Mouse (Mus musculus): ENCODE results near the gene Gm4763. TPM values are rescaled to one million over a fixed set of nuclear protein-coding genes. Genes with fewer than 3 reads are reported as not detected.

Gene Gm4763
- not detected for polyA plus RNA-seq (2014; fragmentation: Illumina TruSeq; extraction: RNeasy Lipid Tissue Mini Kit (QIAGEN cat#74804); ENCODE audit: low replicate concordance)

GRCm38 (mm10) chr7:24726808-24727207 lies at the start of gene Gm4763:
Gene Gm4763 (minus strand): TSS chr7:24726908.

GRCm38 (mm10) chr7:24760211-24760610 lies 33.5 kb upstream of the Gm4763 start, which contains the start of gene Cd177:
Gene Cd177 (minus strand): TSS chr7:24760311.

GRCm38 (mm10) chr7:24708832-24709292 lies 17.8 kb downstream of the Gm4763 start, which contains the start of gene BC049730:
Gene BC049730 (plus strand): TSS chr7:24709242.

GRCm38 (mm10) chr7:24676575-24676974 lies 50.1 kb downstream of the Gm4763 start, which contains the start of gene Tex101:
Gene Tex101 (minus strand): TSS chr7:24676675.

Other genes with a start within 250 kb of the Gm4763 start
- not detected for gene Cadm4, start 244.9 kb downstream of the Gm4763 start, polyA plus RNA-seq (2014; fragmentation: Illumina TruSeq; extraction: RNeasy Lipid Tissue Mini Kit (QIAGEN cat#74804); ENCODE audit: low replicate concordance)
- gene Zfp428, start 219.9 kb downstream of the Gm4763 start, polyA plus RNA-seq (2014; fragmentation: Illumina TruSeq; extraction: RNeasy Lipid Tissue Mini Kit (QIAGEN cat#74804); ENCODE audit: low replicate concordance): not detected
- not detected for gene AC161166.1, start 214.5 kb downstream of the Gm4763 start, polyA plus RNA-seq (2014; fragmentation: Illumina TruSeq; extraction: RNeasy Lipid Tissue Mini Kit (QIAGEN cat#74804); ENCODE audit: low replicate concordance)
- 4.3 TPM for gene Irgq, start 196.2 kb downstream of the Gm4763 start, polyA plus RNA-seq (2014; fragmentation: Illumina TruSeq; extraction: RNeasy Lipid Tissue Mini Kit (QIAGEN cat#74804); ENCODE audit: low replicate concordance)
- not detected for gene Pinlyp, start 180.8 kb downstream of the Gm4763 start, polyA plus RNA-seq (2014; fragmentation: Illumina TruSeq; extraction: RNeasy Lipid Tissue Mini Kit (QIAGEN cat#74804); ENCODE audit: low replicate concordance)
- gene Xrcc1, start 180.6 kb downstream of the Gm4763 start, polyA plus RNA-seq (2014; fragmentation: Illumina TruSeq; extraction: RNeasy Lipid Tissue Mini Kit (QIAGEN cat#74804); ENCODE audit: low replicate concordance): 1.2 TPM
- 0.48 TPM for gene Ethe1, start 139.4 kb downstream of the Gm4763 start, polyA plus RNA-seq (2014; fragmentation: Illumina TruSeq; extraction: RNeasy Lipid Tissue Mini Kit (QIAGEN cat#74804); ENCODE audit: low replicate concordance)
- not detected for gene Zfp575, start 139.3 kb downstream of the Gm4763 start, polyA plus RNA-seq (2014; fragmentation: Illumina TruSeq; extraction: RNeasy Lipid Tissue Mini Kit (QIAGEN cat#74804); ENCODE audit: low replicate concordance)
- gene Phldb3, start 116.1 kb downstream of the Gm4763 start, polyA plus RNA-seq (2014; fragmentation: Illumina TruSeq; extraction: RNeasy Lipid Tissue Mini Kit (QIAGEN cat#74804); ENCODE audit: low replicate concordance): not detected
- gene Lypd3, start 90.4 kb downstream of the Gm4763 start, polyA plus RNA-seq (2014; fragmentation: Illumina TruSeq; extraction: RNeasy Lipid Tissue Mini Kit (QIAGEN cat#74804); ENCODE audit: low replicate concordance): not detected
- gene Tex101, start 50.2 kb downstream of the Gm4763 start, polyA plus RNA-seq (2014; fragmentation: Illumina TruSeq; extraction: RNeasy Lipid Tissue Mini Kit (QIAGEN cat#74804); ENCODE audit: low replicate concordance): not detected
- not detected for gene BC049730, start 17.7 kb downstream of the Gm4763 start, polyA plus RNA-seq (2014; fragmentation: Illumina TruSeq; extraction: RNeasy Lipid Tissue Mini Kit (QIAGEN cat#74804); ENCODE audit: low replicate concordance)
- gene Cd177, start 33.4 kb upstream of the Gm4763 start, polyA plus RNA-seq (2014; fragmentation: Illumina TruSeq; extraction: RNeasy Lipid Tissue Mini Kit (QIAGEN cat#74804); ENCODE audit: low replicate concordance): not detected
- gene Ceacam10, start 50.3 kb upstream of the Gm4763 start, polyA plus RNA-seq (2014; fragmentation: Illumina TruSeq; extraction: RNeasy Lipid Tissue Mini Kit (QIAGEN cat#74804); ENCODE audit: low replicate concordance): 0.59 TPM
- not detected for gene Gm9844, start 135.3 kb upstream of the Gm4763 start, polyA plus RNA-seq (2014; fragmentation: Illumina TruSeq; extraction: RNeasy Lipid Tissue Mini Kit (QIAGEN cat#74804); ENCODE audit: low replicate concordance)
- not detected for gene Lypd4, start 143.0 kb upstream of the Gm4763 start, polyA plus RNA-seq (2014; fragmentation: Illumina TruSeq; extraction: RNeasy Lipid Tissue Mini Kit (QIAGEN cat#74804); ENCODE audit: low replicate concordance)
- not detected for gene Dmrtc2, start 143.1 kb upstream of the Gm4763 start, polyA plus RNA-seq (2014; fragmentation: Illumina TruSeq; extraction: RNeasy Lipid Tissue Mini Kit (QIAGEN cat#74804); ENCODE audit: low replicate concordance)
- gene Rps19, start 157.5 kb upstream of the Gm4763 start, polyA plus RNA-seq (2014; fragmentation: Illumina TruSeq; extraction: RNeasy Lipid Tissue Mini Kit (QIAGEN cat#74804); ENCODE audit: low replicate concordance): 2.7 TPM
- 0.30 TPM for gene Cd79a, start 170.5 kb upstream of the Gm4763 start, polyA plus RNA-seq (2014; fragmentation: Illumina TruSeq; extraction: RNeasy Lipid Tissue Mini Kit (QIAGEN cat#74804); ENCODE audit: low replicate concordance)
- gene Arhgef1, start 176.0 kb upstream of the Gm4763 start, polyA plus RNA-seq (2014; fragmentation: Illumina TruSeq; extraction: RNeasy Lipid Tissue Mini Kit (QIAGEN cat#74804); ENCODE audit: low replicate concordance): 0.37 TPM
- not detected for gene Gm4881, start 217.6 kb upstream of the Gm4763 start, polyA plus RNA-seq (2014; fragmentation: Illumina TruSeq; extraction: RNeasy Lipid Tissue Mini Kit (QIAGEN cat#74804); ENCODE audit: low replicate concordance)
- gene Rabac1, start 245.8 kb upstream of the Gm4763 start, polyA plus RNA-seq (2014; fragmentation: Illumina TruSeq; extraction: RNeasy Lipid Tissue Mini Kit (QIAGEN cat#74804); ENCODE audit: low replicate concordance): not detected